Mouse (Mus musculus) kidney, postnatal 36 days (tissue): ENCODE data around the gene Plxnc1.
A peak's percentile ranks its signal among the peaks of the same experiment; 100 is the strongest.

Source experiments
- DNase-seq, 2 experiments: peaks; one replicate each; pipeline ENCODE4 v3.0.0; 2021 to 2022; ENCODE audit warnings: mixed read lengths in 2 of 2

Gene Plxnc1

GRCm38 (mm10) chr10:94944691-94945205 is at the start of gene Plxnc1:
Gene Plxnc1, minus strand, starts transcription at chr10:94944835.
- DNase-seq, result peak; percentile 11 to 59

- DNase-seq, result peak; percentile 69 to 90
These were observed 47.5 kb upstream of the Plxnc1 start for GRCm38 (mm10) chr10:94992127-94992526.

GRCm38 (mm10) chr10:94991564-94992097 is 47.0 kb upstream of the Plxnc1 start:
- DNase-seq, result peak; percentile 70 to 79

GRCm38 (mm10) chr10:94990768-94991563 is 46.3 kb upstream of the Plxnc1 start:
- DNase-seq, result peak; percentile 65 to 76

- DNase-seq, result peak in 1 of 2 experiments; percentile 36
These were observed 44.7 kb upstream of the Plxnc1 start for GRCm38 (mm10) chr10:94989321-94989720.

- DNase-seq, result no peak
These were observed 40.5 kb upstream of the Plxnc1 start for GRCm38 (mm10) chr10:94985103-94985502.

GRCm38 (mm10) chr10:94982528-94982927 is 37.9 kb upstream of the Plxnc1 start:
- no peak for DNase-seq

GRCm38 (mm10) chr10:94981466-94982138 is 37.0 kb upstream of the Plxnc1 start:
- no peak for DNase-seq

- DNase-seq, result no peak
These were observed 33.7 kb upstream of the Plxnc1 start for GRCm38 (mm10) chr10:94978265-94978822.

GRCm38 (mm10) chr10:94976329-94976728 is 31.7 kb upstream of the Plxnc1 start:
- peak in 1 of 2 experiments; percentile 24 for DNase-seq

- DNase-seq, result no peak
These were observed 30.5 kb upstream of the Plxnc1 start for GRCm38 (mm10) chr10:94975099-94975496.

GRCm38 (mm10) chr10:94974345-94975098 is 29.9 kb upstream of the Plxnc1 start:
- DNase-seq, result no peak

- DNase-seq, result no peak
These were observed 27.1 kb upstream of the Plxnc1 start for GRCm38 (mm10) chr10:94971625-94972161.

GRCm38 (mm10) chr10:94970221-94970620 is 25.6 kb upstream of the Plxnc1 start:
- no peak for DNase-seq

GRCm38 (mm10) chr10:94967468-94967867 is 22.8 kb upstream of the Plxnc1 start:
- no peak for DNase-seq

GRCm38 (mm10) chr10:94966789-94967188 is 22.2 kb upstream of the Plxnc1 start:
- no peak for DNase-seq

GRCm38 (mm10) chr10:94965093-94965492 is 20.5 kb upstream of the Plxnc1 start:
- peak in 1 of 2 experiments; percentile 24 for DNase-seq

- no peak for DNase-seq
These were observed 17.4 kb upstream of the Plxnc1 start for GRCm38 (mm10) chr10:94962005-94962404.

GRCm38 (mm10) chr10:94961283-94961682 is 16.6 kb upstream of the Plxnc1 start:
- no peak for DNase-seq

GRCm38 (mm10) chr10:94958311-94958710 is 13.7 kb upstream of the Plxnc1 start:
- peak; percentile 32 to 64 for DNase-seq

GRCm38 (mm10) chr10:94957705-94958104 is 13.1 kb upstream of the Plxnc1 start:
- no peak for DNase-seq
